Mouse (Mus musculus): ENCODE results near the gene Dynlrb1.

Gene Dynlrb1

DNA sequence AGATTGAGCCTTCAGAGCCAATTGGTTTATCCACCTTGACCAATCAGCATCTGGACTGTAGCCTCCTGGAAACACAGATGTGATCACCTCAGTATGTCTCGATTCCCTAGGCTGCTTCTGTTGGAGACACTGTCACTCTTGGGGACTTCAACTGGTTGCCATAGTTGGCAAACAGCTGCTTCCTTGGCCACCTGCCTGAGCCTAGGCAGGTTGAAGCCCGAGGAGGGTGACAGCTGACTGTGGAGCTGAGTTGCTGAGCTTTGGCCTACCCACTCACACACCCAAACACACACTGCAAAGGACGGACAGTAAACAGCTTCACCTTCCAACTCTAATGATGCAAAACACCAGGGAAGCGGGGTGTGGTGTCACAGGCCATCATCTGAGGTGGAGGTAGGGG is 47.5 kb downstream of the Dynlrb1 start:
- DNase-seq (ENCODE audit: low read depth) = no peak

DNA sequence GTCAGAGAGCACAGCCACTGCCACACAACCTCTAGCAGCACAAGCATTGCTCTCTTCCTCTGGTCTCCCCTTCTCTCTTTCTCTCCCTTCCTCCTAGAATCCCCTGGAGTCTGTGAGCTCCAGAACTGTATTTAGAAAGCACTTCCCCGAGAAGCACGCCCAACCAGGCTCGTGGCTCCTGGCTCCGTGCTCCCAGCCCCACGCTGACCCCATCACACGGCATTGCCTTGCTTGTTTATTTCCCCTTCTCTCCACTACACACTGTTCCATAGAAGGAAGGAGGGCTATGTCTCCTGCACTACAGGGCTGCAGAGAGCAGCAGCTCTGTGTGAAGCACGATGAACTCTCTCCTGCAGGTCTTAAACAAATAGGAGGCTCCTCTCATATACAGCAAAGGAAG is 48.3 kb downstream of the Dynlrb1 start:
- DNase-seq (ENCODE audit: low read depth) = no peak

DNA sequence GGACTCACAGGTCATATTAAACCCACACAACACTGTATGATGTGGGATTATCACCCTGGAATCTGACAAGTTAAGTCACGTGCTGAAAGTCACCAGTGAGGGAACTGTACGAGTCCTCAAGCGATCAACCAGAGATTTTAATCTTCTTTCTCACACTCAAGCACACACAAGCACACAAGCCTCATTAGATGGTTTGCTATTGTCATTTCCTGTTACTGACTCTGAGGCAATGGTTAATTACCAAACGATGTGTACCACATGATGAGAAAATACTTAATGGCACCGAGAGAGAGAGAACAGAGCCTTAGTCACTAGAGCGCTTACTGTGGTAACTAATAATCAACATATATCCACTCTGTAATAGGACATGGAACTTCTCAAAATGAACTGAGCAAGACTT is 49.4 kb downstream of the Dynlrb1 start:
- no peak for DNase-seq (ENCODE audit: low read depth)

DNA sequence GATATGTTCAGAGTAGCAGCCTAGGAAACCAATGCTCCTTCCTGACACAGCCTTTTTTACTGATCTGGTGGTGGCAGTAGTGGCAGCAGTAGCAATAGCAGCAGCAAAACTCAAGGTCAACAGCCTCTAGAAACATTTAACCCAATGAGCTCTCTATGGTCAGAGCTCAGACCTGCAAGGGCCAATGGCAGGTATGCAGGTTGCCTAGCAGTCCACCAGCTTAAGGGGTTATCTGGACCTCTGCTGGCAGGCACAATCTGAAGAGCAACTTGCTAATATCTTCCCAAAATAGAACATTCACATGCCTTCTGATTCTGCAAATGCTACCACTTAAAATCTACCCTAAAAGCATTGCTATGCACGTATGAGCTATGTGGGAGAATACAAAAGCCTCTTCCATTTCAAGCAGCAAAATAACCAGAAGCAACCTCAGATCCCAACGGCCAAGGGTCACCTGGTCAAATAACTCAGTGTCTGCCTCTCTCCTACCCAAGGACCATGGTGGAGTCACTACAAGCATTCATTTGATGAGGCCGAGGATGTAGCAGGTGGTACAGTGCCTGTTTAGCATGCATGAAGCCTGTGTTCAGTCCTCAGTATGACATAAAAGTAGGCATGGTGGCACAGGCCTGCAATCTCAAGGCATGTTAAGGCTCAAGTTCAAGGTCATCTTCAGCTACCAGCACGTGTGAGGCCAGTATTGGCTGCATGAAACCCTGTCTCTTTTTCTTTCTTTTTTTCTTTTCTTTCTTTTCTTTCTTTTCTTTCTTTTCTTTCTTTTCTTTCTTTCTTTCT is 51.3 kb downstream of the Dynlrb1 start:
- no peak for DNase-seq (ENCODE audit: low read depth)

DNA sequence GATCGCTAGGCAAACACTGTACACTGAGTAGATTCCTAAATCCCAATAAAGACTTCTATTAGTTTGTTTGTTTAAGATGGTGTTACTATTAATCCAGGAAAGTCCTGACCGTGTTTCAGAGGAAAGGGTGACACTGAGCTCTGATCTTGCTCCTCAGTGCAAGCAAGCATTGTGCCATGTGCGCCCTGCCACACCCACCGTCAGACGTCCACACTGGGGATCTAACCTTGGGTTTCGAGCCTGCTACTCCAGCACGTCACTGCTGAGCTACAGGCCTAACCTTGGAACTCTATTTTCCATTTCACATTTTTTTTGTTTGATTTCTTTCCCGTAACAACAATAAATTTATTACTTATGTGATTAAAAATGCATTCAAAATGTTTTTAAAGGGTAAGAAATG is 53.7 kb downstream of the Dynlrb1 start:
- DNase-seq (ENCODE audit: low read depth) = no peak

DNA sequence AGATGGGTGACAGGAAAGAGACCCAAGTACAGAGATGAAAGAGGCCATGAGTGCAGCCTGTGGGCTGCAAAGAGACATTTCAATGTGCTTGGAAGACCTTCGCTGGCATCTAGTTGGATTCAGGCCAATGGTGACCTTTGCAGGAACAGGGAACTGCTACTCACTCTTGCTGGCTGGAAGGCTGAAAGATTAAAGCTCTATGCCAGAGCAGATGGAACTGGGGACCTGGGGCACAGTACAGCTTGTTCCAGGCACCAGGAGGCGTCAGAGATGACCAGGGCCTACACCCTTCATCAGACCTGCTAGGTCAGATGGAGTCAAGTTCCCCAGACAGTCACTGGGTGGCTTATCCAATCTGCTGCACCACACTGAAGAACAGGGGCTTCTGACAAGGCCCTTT is 57.0 kb downstream of the Dynlrb1 start:
- DNase-seq (ENCODE audit: low read depth) = no peak

DNA sequence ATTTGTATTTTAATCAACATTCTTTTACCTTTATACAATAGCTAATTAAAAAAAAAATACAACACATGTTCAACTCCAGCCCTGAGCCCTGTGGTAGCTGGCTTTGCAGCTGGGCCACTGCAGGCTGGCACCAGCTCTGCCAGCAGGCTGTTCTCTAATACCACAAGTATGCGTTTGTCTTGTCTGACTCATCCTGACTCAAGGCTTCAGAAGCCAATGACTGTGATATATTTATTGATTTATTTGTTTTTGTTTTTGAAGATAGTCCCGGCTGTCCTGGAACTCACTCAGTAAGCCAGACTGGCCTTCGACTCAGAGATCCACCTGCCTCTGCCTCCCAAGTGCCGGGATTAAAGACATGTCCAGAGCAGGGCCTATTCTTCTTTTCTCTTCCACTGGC is 57.6 kb downstream of the Dynlrb1 start:
- DNase-seq (ENCODE audit: low read depth) = no peak

DNA sequence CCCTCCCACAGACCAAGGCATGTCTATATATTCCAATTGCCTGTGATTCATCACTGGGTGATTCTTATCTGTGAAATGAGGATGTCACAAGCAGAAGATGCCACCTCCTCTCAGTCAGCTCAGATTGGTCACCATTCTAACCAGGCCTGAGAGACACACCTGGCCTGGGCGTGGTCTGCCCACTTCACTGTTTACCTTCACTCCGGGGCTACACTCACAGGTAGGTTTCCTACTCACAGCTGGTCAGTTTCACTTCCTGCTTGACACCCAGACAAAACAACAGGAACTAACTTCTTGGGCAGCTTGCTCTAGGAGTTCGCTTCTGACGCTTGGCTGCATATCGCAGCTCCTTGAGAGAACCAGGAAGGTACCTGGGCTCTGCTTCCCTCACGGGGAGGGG is 59.1 kb downstream of the Dynlrb1 start:
- no peak for DNase-seq (ENCODE audit: low read depth)

DNA sequence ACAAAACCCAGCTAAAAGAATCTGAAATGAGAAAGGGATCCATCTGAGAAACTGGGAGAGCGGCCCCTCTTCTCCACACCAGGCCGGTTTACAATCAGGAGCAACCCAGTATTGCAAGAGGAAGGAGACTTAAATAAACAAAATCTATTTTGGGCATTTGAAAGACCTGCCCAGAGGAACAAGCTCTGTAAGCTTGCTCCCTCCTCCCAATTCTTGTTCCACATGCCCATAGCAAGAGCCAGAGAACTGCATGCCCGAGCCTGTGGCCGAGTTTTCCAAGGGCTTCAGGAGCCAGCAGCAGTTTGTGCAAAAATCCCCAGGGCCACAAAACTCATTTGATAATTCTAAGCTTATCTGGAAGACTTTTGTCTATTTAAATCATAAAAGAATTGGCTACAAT is 63.2 kb downstream of the Dynlrb1 start:
- DNase-seq (ENCODE audit: low read depth) = no peak
